Mouse (Mus musculus) lung, postnatal 0 days (tissue): Measurements from ENCODE around the gene Zfp654. TPM values are rescaled to one million over a fixed set of nuclear protein-coding genes. Genes with fewer than 3 reads are reported as not detected.

Source experiments
- ATAC-seq: fragments of 200-750 bp; cut with Nextera tagmentation; 2 replicates; pipeline ENCODE4 v1.8.0; 2017; ENCODE audit warnings: moderate library complexity
- DNase-seq: peaks from one replicate; pipeline ENCODE4 v3.0.0-alpha.2; 2016; ENCODE audit warnings: low spot score
- H3K27ac ChIP-seq: fragments of 300-500 bp; sonication (generic); 2 replicates; pipeline ENCODE4 v1.5.1; 2014; ENCODE audit warnings: antibody characterized with exemption, mild to moderate bottlenecking, low read length, mixed read lengths
- H3K27me3 ChIP-seq: fragments of 300-500 bp; sonication (generic); replicated peaks from 2 replicates; pipeline ENCODE4 v1.6.1; 2014; ENCODE audit warnings: low read length, mixed read lengths; ENCODE audit not compliant: insufficient read depth
- H3K36me3 ChIP-seq: fragments of 300-500 bp; sonication (generic); 2 replicates; pipeline ENCODE4 v1.6.1; 2014; ENCODE audit warnings: low read length, mixed read lengths; ENCODE audit not compliant: insufficient read depth
- H3K4me1 ChIP-seq: fragments of 300-500 bp; sonication (generic); 2 replicates; pipeline ENCODE4 v1.6.1; 2014; ENCODE audit warnings: antibody characterized with exemption, low read depth, low read length, mixed read lengths; ENCODE audit not compliant: insufficient read depth
- H3K4me2 ChIP-seq: fragments of 300-500 bp; sonication (generic); replicated peaks from 2 replicates; pipeline ENCODE4 v1.6.1; 2014; ENCODE audit warnings: low read depth, mild to moderate bottlenecking, low read length, moderate library complexity, mixed read lengths
- H3K4me3 ChIP-seq: fragments of 300-500 bp; sonication (generic); 2 replicates; pipeline ENCODE4 v1.5.1; 2014; ENCODE audit warnings: low read depth, low read length
- H3K9ac ChIP-seq: fragments of 300-500 bp; sonication (generic); replicated peaks from 2 replicates; pipeline ENCODE4 v1.6.1; 2014; ENCODE audit warnings: low read depth, mild to moderate bottlenecking
- H3K9me3 ChIP-seq: fragments of 300-500 bp; sonication (generic); 2 replicates; pipeline ENCODE4 v1.6.1; 2016; ENCODE audit warnings: low read length, mixed read lengths
- CTCF ChIP-seq: IDR thresholded peaks from 2 replicates; pipeline ENCODE4 v1.5.1; 2016; ENCODE audit warnings: antibody characterized with exemption, mild to moderate bottlenecking
- EP300 ChIP-seq: IDR thresholded peaks from 2 replicates; pipeline ENCODE4 v1.6.1; 2016; ENCODE audit warnings: antibody characterized with exemption, mild to moderate bottlenecking, control low read depth
- WGBS: fragments of 180-500 bp; shearing (Covaris S2); extraction: QIAGEN DNeasy Blood & Tissue Kit; methylation state at CpG from one replicate; pipeline ENCODE4 v1.1.7; 2014; 5-methylcytosine and 5-hydroxymethylcytosine counted together
- polyA plus RNA-seq: library from polyadenylated mRNA; unstranded; fragments of >200 nt; fragmentation: Nextera tagmentation; extraction: Ambion mirVana; gene quantifications from 2 replicates; pipeline ENCODE4 v1.2.1, GENCODE M21; 2015

Gene Zfp654
- polyA plus RNA-seq, 1 experiment from 2014 or later: 3.7 TPM

GRCm38 (mm10) chr16:64835996-64836545 lies 15.4 kb downstream of the Zfp654 start:
- no peak overlapping the region for H3K27ac ChIP-seq
- DNase-seq (no peak), ATAC-seq (no peak)
- TF ChIP-seq CTCF: no peak
- no peak for TF ChIP-seq EP300
- no peaks in the 10 kb centered on the region for H3K27me3 ChIP-seq
- H3K4me3 ChIP-seq: no peak overlapping the region
- H3K9ac ChIP-seq: no peak overlapping the region
- no peak overlapping the region for H3K4me2 ChIP-seq
- 53% methylated on average over 1 of the region's 1 CpGs for WGBS
- no peaks in the 10 kb centered on the region for H3K36me3 ChIP-seq
- peaks cover 4% of the 10 kb centered on the region; the same call in 1 of the 2 replicates for H3K4me1 ChIP-seq
- H3K9me3 ChIP-seq: no peaks in the 10 kb centered on the region

- ATAC-seq (peak; percentile 89), DNase-seq (peak; percentile 57)
- Histone ChIP-seq H3K4me2 (no peak overlapping the region), H3K27me3 (no peaks in the 10 kb centered on the region), H3K9me3 (no peaks in the 10 kb centered on the region), H3K4me1 (no peaks in the 10 kb centered on the region), H3K36me3 (no peaks in the 10 kb centered on the region), H3K9ac (no peak overlapping the region), H3K27ac (no peak overlapping the region), H3K4me3 (no peak overlapping the region)
- WGBS: 54% methylated on average over 15 of the region's 15 CpGs
- TF ChIP-seq CTCF (no peak), EP300 (peak; percentile 45; the same call in 1 of the 2 replicates)
Measured at GRCm38 (mm10) chr16:64830291-64830690, 21.2 kb downstream of the Zfp654 start.

- TF ChIP-seq CTCF: no peak
- no peak for TF ChIP-seq EP300
- Histone ChIP-seq H3K9me3 (no peaks in the 10 kb centered on the region), H3K9ac (no peak overlapping the region), H3K4me1 (no peaks in the 10 kb centered on the region), H3K36me3 (no peaks in the 10 kb centered on the region), H3K4me2 (no peak overlapping the region), H3K4me3 (no peak overlapping the region), H3K27me3 (no peaks in the 10 kb centered on the region), H3K27ac (no peak overlapping the region)
- DNase-seq (no peak), ATAC-seq (no peak)
- 92% methylated on average over 1 of the region's 1 CpGs for WGBS
Measured at GRCm38 (mm10) chr16:64824474-64824873, 27.0 kb downstream of the Zfp654 start.

- Histone ChIP-seq H3K4me2 (no peak overlapping the region), H3K9me3 (no peaks in the 10 kb centered on the region), H3K9ac (no peak overlapping the region), H3K36me3 (no peaks in the 10 kb centered on the region), H3K4me3 (no peak overlapping the region), H3K27ac (no peak overlapping the region), H3K27me3 (no peaks in the 10 kb centered on the region), H3K4me1 (no peaks in the 10 kb centered on the region)
- 77% methylated on average over 1 of the region's 1 CpGs for WGBS
- no peak for DNase-seq
- TF ChIP-seq CTCF: no peak
- no peak for TF ChIP-seq EP300
- ATAC-seq: no peak
Measured at GRCm38 (mm10) chr16:64823890-64824289, 27.6 kb downstream of the Zfp654 start.

GRCm38 (mm10) chr16:64817094-64817765 lies 34.2 kb downstream of the Zfp654 start:
- ATAC-seq (no peak), DNase-seq (no peak)
- Histone ChIP-seq H3K27me3 (no peaks in the 10 kb centered on the region), H3K27ac (no peak overlapping the region), H3K9me3 (no peaks in the 10 kb centered on the region), H3K4me2 (no peak overlapping the region), H3K4me1 (no peaks in the 10 kb centered on the region), H3K9ac (no peak overlapping the region), H3K4me3 (no peak overlapping the region), H3K36me3 (peaks cover 4% of the 10 kb centered on the region; the same call in 1 of the 2 replicates)
- 91% methylated on average over 3 of the region's 3 CpGs for WGBS
- no peak for TF ChIP-seq EP300
- no peak for TF ChIP-seq CTCF

GRCm38 (mm10) chr16:64803041-64803440 lies 48.4 kb downstream of the Zfp654 start:
- H3K4me2 ChIP-seq: no peak overlapping the region

More at GRCm38 (mm10) chr16:64803041-64803440, 48.4 kb downstream of the Zfp654 start:
- Histone ChIP-seq H3K27ac (no peak overlapping the region), H3K27me3 (no peaks in the 10 kb centered on the region), H3K9ac (no peak overlapping the region), H3K9me3 (no peaks in the 10 kb centered on the region), H3K4me1 (no peaks in the 10 kb centered on the region), H3K4me3 (no peak overlapping the region), H3K36me3 (no peaks in the 10 kb centered on the region)
- no peak for TF ChIP-seq EP300
- TF ChIP-seq CTCF: no peak
- DNase-seq (no peak), ATAC-seq (no peak)
- WGBS: 63% methylated on average over 3 of the region's 3 CpGs
